Mouse (Mus musculus) liver, adult 2 months (tissue): Measurements from ENCODE around the gene Tenm3. TPM values are rescaled to one million over a fixed set of nuclear protein-coding genes. Genes with fewer than 3 reads are reported as not detected.

Experiments
- DNase-seq: peaks from one replicate; pipeline ENCODE4 v3.0.0-alpha.2; 2011; ENCODE audit warnings: low read depth, low spot score; ENCODE audit errors: extremely low read depth
- H3K27ac ChIP-seq: fragments of 200-500 bp; replicated peaks from 2 replicates; pipeline ENCODE4 v1.5.1; 2012; ENCODE audit warnings: low read depth, mild to moderate bottlenecking, control low read depth, inconsistent platforms, low read length; ENCODE audit not compliant: insufficient read depth
- H3K27me3 ChIP-seq: fragments of 200-500 bp; 2 replicates; pipeline ENCODE4 v1.6.1; 2012; ENCODE audit warnings: mild to moderate bottlenecking, moderate library complexity, low read length, inconsistent platforms; ENCODE audit not compliant: control insufficient read depth, insufficient read depth
- H3K36me3 ChIP-seq: fragments of 200-500 bp; 2 replicates; pipeline ENCODE4 v1.6.1; 2012; ENCODE audit warnings: low read length, inconsistent platforms; ENCODE audit not compliant: control insufficient read depth, insufficient read depth
- H3K4me1 ChIP-seq: fragments of 200-500 bp; 2 replicates; pipeline ENCODE4 v1.6.1; 2011; ENCODE audit warnings: low read length; ENCODE audit not compliant: control insufficient read depth, insufficient read depth
- H3K4me3 ChIP-seq: fragments of 200-500 bp; 2 replicates; pipeline ENCODE4 v1.5.1; 2011; ENCODE audit warnings: low read depth, mild to moderate bottlenecking, control low read depth, low read length, moderate library complexity; ENCODE audit not compliant: insufficient read depth
- H3K79me2 ChIP-seq: fragments of 200-500 bp; 2 replicates; pipeline ENCODE4 v1.6.1; 2012; ENCODE audit warnings: inconsistent platforms, mild to moderate bottlenecking, low read length, moderate library complexity; ENCODE audit not compliant: control insufficient read depth, insufficient read depth
- H3K9ac ChIP-seq: fragments of 200-500 bp; 2 replicates; pipeline ENCODE4 v1.6.1; 2012; ENCODE audit warnings: low read depth, mild to moderate bottlenecking, control low read depth, inconsistent platforms, low read length
- CTCF ChIP-seq: fragments of 200-500 bp; IDR thresholded peaks from 2 replicates; pipeline ENCODE4 v1.5.1; 2011; ENCODE audit warnings: low read depth, low read length, control low read depth
- POLR2A ChIP-seq: fragments of 200-500 bp; IDR thresholded peaks from 2 replicates; pipeline ENCODE4 v1.6.1; 2011; ENCODE audit warnings: low read length, control low read depth; ENCODE audit not compliant: insufficient read depth; ENCODE audit errors: extremely low read depth
- WGBS: fragments of 180-500 bp; shearing (Covaris S2); methylation state at CpG from one replicate; pipeline ENCODE4 v1.1.7; 2018; 5-methylcytosine and 5-hydroxymethylcytosine counted together
- polyA plus RNA-seq: library from polyadenylated mRNA; depleted of rRNA; stranded (reverse); fragments of >200 nt; gene quantifications from 2 replicates; pipeline ENCODE4 v1.2.3, GENCODE M21; 2012
- total RNA-seq: library from RNA; depleted of rRNA; stranded (reverse); fragments of >200 nt; gene quantifications from 2 replicates; pipeline ENCODE4 v1.2.3, GENCODE M21; 2014

The Tenm3 gene
- total and polyA plus RNA-seq, 2 experiments, result 5.3 to 12.5 TPM

- Histone ChIP-seq H3K27me3 (no peaks in the 10 kb centered on the region), H3K36me3 (no peaks in the 10 kb centered on the region; the same call in 1 of the 2 replicates), H3K4me1 (no peaks in the 10 kb centered on the region), H3K27ac (no peak overlapping the region), H3K4me3 (no peak overlapping the region), H3K9ac (no peak overlapping the region), H3K79me2 (no peaks in the 10 kb centered on the region; the same call in 1 of the 2 replicates)
- TF ChIP-seq CTCF (no peak), POLR2A (no peak)
- WGBS, result 26% methylated on average over 1 of the region's 1 CpGs
- DNase-seq, result peak; percentile 33
Measured at GRCm38 (mm10) chr8:48476896-48477295, 366.9 kb downstream of the Tenm3 start.

GRCm38 (mm10) chr8:48467633-48468032 is 376.1 kb downstream of the Tenm3 start:
- no peaks in the 10 kb centered on the region for H3K27me3 ChIP-seq
- H3K27ac ChIP-seq, result no peak overlapping the region
- no peaks in the 10 kb centered on the region for H3K36me3 ChIP-seq
- TF ChIP-seq CTCF (no peak), POLR2A (no peak)
- no peaks in the 10 kb centered on the region for H3K4me1 ChIP-seq
- no peaks in the 10 kb centered on the region for H3K79me2 ChIP-seq
- WGBS, result 92% methylated on average over 5 of the region's 5 CpGs
- DNase-seq, result no peak
- no peak overlapping the region for H3K9ac ChIP-seq
- no peak overlapping the region for H3K4me3 ChIP-seq

GRCm38 (mm10) chr8:48458373-48458772 is 385.4 kb downstream of the Tenm3 start:
- Histone ChIP-seq H3K27me3 (no peaks in the 10 kb centered on the region), H3K4me1 (no peaks in the 10 kb centered on the region), H3K4me3 (no peak overlapping the region), H3K36me3 (no peaks in the 10 kb centered on the region), H3K9ac (no peak overlapping the region), H3K27ac (no peak overlapping the region), H3K79me2 (no peaks in the 10 kb centered on the region; the same call in 1 of the 2 replicates)
- no peak for DNase-seq
- TF ChIP-seq CTCF, result no peak
- TF ChIP-seq POLR2A, result no peak
- WGBS, result 69% methylated on average over 5 of the region's 5 CpGs

- Histone ChIP-seq H3K27me3 (no peaks in the 10 kb centered on the region), H3K9ac (no peak overlapping the region), H3K36me3 (no peaks in the 10 kb centered on the region), H3K4me1 (no peaks in the 10 kb centered on the region), H3K4me3 (no peak overlapping the region), H3K79me2 (no peaks in the 10 kb centered on the region; the same call in 1 of the 2 replicates), H3K27ac (no peak overlapping the region)
- 81% methylated on average over 22 of the region's 22 CpGs for WGBS
- DNase-seq, result no peak
- TF ChIP-seq CTCF (no peak), POLR2A (no peak)
Measured at GRCm38 (mm10) chr8:48456328-48457124, 387.2 kb downstream of the Tenm3 start.

- DNase-seq, result no peak
- TF ChIP-seq CTCF (no peak), POLR2A (no peak)
- Histone ChIP-seq H3K27ac (no peak overlapping the region), H3K4me3 (no peak overlapping the region), H3K36me3 (no peaks in the 10 kb centered on the region), H3K9ac (no peak overlapping the region), H3K79me2 (no peaks in the 10 kb centered on the region; the same call in 1 of the 2 replicates), H3K4me1 (no peaks in the 10 kb centered on the region), H3K27me3 (no peaks in the 10 kb centered on the region)
- WGBS, result 87% methylated on average over 7 of the region's 7 CpGs
Measured at GRCm38 (mm10) chr8:48451247-48451635, 392.5 kb downstream of the Tenm3 start.
